Mouse (Mus musculus): ENCODE results near the gene Ror1.

Gene Ror1

GRCm38 (mm10) chr4:100095685-100096595 lies at the start of gene Ror1:
TSS of gene Ror1 (plus strand) at chr4:100095791.
- DNase-seq = peak; percentile 82

- no peak for DNase-seq
Observed at GRCm38 (mm10) chr4:100047066-100047465, 48.5 kb upstream of the Ror1 start.

- no peak for DNase-seq
Observed at GRCm38 (mm10) chr4:100048351-100048950, 47.1 kb upstream of the Ror1 start.

DNA sequence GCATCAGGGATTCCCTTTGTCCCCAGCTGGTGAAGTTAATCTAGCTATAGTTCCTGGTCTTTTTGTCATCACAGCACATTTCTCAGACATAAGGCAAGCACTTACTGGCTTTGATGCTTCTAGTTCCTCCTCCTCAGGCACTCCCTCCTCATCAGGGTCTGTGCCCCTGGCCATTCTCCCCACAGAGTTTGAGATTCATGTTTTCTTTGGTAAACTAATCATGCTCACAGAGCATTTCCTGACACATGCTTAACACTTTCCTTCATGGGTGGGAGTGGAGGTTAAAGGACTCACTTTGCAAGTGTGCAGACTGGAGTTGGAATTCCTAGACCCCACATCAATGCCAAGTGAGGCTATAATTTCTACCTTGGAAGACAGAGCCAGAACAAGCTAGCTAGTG lies 43.8 kb upstream of the Ror1 start:
- DNase-seq = no peak

- no peak for DNase-seq
Observed at GRCm38 (mm10) chr4:100052258-100052657, 43.3 kb upstream of the Ror1 start.

GRCm38 (mm10) chr4:100056046-100056445 lies 39.5 kb upstream of the Ror1 start:
- no peak for DNase-seq

DNA sequence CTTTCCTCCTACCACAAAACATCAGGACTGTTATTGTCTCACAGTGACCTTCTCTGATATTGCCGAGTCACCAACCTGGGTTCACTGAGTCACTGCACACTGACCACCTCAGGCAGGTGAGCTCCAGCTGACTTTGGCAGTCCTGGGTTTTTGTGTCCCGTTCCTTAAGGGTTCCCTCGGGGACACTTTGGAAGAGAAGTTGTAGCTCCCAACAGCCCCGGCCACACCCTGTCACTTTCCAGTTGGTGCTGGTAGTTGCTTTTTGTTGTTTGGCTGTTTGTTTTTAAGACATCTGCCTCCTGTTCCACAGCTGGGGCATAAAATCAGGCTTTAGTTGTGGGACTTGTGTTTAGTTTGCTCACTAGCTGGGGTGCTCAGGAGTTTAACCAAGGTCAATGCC lies 39.1 kb upstream of the Ror1 start:
- DNase-seq = no peak

- no peak for DNase-seq
Observed at GRCm38 (mm10) chr4:100057381-100057780, 38.2 kb upstream of the Ror1 start.

DNA sequence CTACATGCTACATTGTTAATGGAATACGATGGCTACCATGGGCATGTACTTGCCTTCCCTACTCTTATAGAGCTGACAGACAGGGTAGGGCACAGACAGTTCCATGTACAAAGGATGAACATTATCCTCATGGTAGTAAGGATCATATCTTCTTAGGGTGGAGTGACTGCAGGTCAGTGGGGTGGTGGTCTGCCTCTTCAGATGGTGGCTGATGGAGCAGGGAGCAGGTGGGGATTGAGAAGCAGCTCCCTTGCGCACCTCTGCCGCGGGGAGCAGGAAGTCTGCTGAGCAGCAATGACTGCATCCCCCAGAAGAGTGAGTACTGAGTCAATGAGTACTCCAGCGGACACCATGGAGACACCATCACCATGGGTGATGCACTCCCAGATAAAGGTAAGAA lies 37.0 kb upstream of the Ror1 start:
- DNase-seq = no peak

- no peak for DNase-seq
Observed at GRCm38 (mm10) chr4:100059811-100060210, 35.8 kb upstream of the Ror1 start.

DNA sequence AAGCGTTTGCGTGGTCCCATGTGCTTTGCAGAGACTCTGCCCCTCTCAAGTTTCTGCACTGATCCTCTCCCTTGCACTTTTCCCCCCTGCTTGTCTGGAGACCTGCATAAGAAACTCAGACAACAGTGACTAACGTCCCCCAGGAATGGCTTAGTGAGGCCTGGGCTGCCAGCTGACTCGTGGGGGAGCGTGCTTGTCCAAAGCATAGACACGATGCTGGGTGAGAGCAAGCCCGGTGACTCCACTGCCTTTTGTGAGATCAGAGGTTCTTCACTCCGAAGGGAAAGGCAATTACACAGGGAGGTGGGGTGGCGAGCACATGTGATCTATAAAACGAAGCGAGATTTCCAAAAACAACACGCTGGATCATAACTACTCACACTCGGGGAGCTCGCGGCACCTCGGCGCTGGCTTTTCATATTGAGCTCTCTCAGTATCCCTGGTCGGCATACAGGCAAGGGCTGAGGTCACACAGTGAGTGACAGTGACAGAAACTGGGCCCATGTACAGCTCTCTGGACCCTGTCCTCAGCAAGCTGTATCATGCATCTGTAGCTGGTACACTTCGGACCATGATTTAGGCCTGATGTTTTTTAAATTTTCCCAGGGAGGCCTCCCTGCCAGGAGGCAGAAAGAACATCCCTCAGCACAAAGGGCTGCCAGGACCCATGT lies 34.1 kb upstream of the Ror1 start:
- no peak for DNase-seq

DNA sequence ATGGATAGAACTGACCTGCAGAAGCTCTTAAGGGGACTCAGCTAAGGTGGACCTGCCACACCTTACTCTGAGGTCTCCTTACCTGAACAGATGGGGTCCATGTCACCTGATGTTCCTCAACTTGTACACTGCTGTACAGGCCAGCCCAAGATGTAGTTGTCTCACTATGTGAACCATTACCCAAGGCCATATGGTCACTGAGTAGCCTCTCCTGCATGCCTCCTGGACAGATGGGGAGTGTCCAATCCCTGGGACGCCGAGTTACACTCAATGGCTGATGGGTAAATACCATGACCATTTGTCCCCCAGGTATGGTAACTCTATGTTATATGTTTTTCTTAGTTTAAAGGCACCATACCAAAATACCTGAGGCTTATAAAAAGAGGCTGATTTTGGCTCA lies 29.9 kb upstream of the Ror1 start:
- DNase-seq = no peak

DNA sequence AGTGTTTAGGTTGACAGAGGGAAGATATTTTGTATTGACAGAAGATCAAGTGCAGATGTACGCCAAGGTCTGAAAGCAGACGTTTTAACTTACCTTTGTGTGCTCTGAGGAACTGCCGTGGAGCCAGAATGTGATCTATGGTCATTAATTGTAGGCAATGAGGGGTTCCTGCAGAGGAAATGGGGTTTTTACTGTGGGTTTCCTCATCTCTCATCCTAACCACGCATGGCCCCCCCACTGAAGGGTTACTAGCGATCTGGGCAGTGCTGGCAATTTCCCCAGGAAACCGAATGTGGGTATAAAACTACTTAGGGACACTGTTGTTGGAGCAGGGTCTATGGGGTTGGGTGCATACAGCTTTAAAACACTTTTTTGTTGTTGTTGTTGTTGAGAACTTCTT lies 25.5 kb upstream of the Ror1 start:
- no peak for DNase-seq

DNA sequence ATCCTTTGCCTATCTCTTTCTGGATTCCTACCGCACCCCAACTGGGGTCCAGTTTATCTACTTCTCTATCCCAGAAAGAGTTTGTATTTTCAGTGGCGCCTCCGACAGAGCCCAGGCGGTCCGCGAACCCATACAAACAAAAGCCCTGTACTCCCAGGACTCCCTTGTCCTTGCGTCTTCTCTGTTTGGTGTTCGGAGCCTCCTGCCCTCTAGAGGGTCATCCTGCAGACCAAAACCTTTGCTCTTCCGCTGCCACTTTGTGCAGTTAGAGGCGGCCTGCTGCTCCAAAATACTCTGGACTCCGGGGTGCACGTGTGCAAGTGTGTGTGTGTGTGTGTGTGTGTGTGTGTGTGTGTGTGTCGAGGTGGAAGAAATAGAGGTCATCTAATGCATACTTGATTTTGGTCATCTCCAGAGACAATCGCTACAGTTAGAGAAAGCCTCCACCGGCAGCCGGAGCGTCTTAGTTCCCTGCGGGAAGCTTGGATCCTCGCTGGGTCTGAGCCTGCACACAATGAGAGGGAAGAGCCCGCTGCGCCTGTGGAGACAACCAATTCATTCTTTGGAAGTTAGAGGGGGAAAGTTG lies 1.1 kb downstream of the Ror1 start:
- DNase-seq = no peak

GRCm38 (mm10) chr4:100097364-100097979 lies 1.9 kb downstream of the Ror1 start:
- DNase-seq = no peak

DNA sequence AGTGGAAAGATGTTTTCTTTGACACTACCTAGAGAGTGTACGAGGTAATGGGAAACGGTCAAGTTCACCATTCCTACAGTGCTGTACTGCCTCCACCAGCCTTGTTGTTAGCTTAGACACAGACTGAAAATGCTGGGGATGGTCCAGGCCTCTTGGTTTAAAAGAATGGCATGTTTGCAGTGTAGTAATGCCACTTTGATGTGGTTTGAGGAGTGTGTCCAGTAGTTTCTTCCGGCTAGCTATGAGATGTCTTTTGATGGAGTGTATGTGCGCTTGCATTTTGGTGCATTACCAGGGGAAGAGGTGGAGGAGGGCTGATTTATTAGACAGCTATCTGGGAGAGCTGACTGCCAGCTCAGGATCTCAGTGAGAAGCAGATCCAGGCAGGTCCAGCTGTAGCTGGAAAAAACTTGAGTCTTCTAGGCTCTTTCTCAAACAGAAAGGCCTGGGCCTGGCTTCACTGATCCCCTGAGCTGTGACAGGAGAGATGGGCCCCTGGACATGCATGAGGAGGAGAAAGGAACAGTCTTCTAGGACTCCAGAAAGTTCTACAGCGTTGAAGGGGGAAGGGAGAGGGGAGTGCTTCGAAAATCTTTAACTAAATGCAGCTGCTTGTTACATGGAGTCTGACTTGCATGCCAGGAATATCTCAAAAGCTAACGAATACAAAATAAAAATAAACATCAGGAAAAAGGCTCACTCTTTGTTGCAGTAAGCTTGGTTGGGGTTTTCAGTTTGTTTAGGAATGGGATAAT lies 5.7 kb downstream of the Ror1 start:
- DNase-seq = no peak

- DNase-seq = no peak
Observed at GRCm38 (mm10) chr4:100101844-100102243, 6.3 kb downstream of the Ror1 start.

DNA sequence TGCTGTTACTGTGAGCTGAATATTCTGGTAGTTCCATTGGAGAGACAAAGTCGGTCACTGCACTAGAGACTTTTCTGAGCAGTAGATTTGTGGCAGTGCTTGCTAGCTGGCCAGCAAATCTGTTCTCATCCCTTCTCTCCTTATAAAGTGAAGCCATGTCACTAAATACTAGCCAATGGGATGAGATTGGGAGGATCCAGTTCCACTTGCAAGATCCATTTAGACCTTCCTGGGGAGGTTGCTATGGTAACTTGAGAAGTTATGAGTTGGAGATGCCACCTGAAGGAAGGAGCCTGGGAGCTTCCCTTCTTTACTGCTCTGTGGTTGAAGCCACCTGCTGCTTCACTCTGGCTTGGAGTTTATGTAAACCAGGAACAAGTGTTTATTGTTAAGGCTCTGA lies 8.7 kb downstream of the Ror1 start:
- no peak for DNase-seq

DNA sequence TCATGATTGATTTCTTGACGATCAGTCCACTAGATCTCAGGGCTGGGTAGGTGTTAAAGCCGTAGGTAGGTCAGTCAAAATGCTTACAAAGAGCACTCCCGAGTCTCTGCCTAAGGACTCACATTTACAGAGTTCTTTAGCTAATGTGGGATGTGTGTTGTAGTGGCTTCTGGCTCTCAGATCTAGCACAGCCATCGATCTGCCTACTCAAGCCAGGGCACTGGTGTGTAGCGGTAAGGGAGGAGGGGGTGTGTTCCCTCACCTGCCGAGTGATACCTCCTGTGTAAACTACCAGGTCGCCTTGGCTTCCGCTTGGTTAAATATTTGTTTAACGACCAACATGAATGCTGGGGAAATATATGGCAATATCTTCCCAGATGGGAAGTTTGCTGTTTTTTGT lies 12.0 kb downstream of the Ror1 start:
- DNase-seq = no peak

DNA sequence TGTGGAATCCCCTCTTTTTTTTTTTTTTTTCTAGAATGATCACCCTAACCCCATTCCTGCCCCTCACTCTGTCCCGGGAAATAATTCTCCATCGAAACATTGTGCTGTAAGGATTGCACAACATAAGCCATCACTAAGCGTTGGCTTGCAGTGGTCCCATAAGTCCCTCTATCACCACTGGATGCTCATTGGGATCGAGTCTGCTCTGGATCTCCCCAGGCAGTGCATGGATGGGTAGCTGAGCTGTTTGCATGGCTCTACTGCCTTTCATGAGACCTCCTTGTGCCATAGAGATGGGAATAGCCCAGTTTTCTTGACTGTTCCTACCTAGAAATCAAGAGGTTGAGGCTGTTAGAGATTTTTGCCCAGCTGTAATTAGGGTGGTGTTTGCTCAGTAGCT lies 13.0 kb downstream of the Ror1 start:
- no peak for DNase-seq

DNA sequence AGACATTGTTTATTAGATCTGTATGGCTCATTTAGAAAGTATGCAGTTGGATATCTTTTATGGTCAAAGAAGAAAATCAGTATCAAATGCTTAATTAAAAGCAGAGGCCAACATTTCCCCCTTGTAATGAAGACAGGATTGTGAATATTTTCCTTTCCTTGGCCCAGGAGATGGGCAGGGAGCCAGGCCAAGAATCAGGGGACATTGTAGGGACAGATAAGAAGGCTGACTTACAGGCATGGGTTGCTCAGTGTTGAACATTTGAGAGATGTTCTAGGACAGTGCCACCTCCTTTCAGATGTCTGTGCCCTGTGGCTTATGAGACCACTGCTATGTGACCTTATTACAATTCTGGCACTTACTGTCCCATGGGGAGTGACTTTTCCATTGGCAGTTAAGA lies 18.6 kb downstream of the Ror1 start:
- DNase-seq = no peak

DNA sequence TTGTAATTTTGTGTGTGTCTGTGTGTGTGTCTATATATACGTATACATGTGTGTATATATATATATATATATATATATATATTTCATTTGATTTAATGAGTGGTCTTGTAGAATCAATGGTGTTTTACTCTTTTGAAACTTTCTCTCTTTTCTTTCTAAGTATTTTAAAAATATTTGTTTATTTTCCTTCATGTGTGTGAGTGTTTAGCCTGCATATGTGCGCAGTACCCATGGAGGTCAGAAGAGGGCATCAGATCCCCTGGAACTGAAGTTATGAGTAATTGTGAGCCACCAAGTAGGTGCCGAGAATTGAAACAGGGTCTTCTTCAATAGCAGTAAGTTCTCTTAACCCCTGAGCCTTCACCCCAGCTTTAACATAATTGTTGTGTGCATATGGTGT lies 20.8 kb downstream of the Ror1 start:
- no peak for DNase-seq

All from right cerebral cortex, adult 18-20 months (tissue).